Mouse (Mus musculus) hindbrain, embryonic 14.5 days (tissue): Measurements from ENCODE around the gene BC003965. TPM values are rescaled to one million over a fixed set of nuclear protein-coding genes. Genes with fewer than 3 reads are reported as not detected.

Experiments used
- polyA plus RNA-seq: library from polyadenylated mRNA; unstranded; fragments of >200 nt; fragmentation: Nextera tagmentation; extraction: Ambion mirVana; gene quantifications from 2 replicates; pipeline ENCODE4 v1.2.1, GENCODE M21; 2014

BC003965 gene
- polyA plus RNA-seq, 1 experiment from 2014 or later: 31.5 TPM

Other genes starting within 250 kb of the BC003965 start
- gene Mapk8ip3, start 247.6 kb upstream of the BC003965 start, polyA plus RNA-seq: 86.0 and 90.1 TPM in 2 replicates
- 58.2 and 60.6 TPM in 2 replicates for gene Jpt2, start 223.9 kb upstream of the BC003965 start, polyA plus RNA-seq
- 8.0 and 8.1 TPM in 2 replicates for gene Cramp1l, start 168.8 kb upstream of the BC003965 start, polyA plus RNA-seq
- gene Ift140, start 168.5 kb upstream of the BC003965 start, polyA plus RNA-seq: 15.9 and 20.9 TPM in 2 replicates
- 11.3 and 12.4 TPM in 2 replicates for gene Tmem204, start 101.0 kb upstream of the BC003965 start, polyA plus RNA-seq
- 39.8 and 41.7 TPM in 2 replicates for gene Telo2, start 68.6 kb upstream of the BC003965 start, polyA plus RNA-seq
- not detected in 2 replicates for gene Ptx4, start 63.8 kb upstream of the BC003965 start, polyA plus RNA-seq
- gene Clcn7, start 51.2 kb upstream of the BC003965 start, polyA plus RNA-seq: 28.1 and 29.4 TPM in 2 replicates
- gene Ccdc154, start 22.1 kb upstream of the BC003965 start, polyA plus RNA-seq: not detected in 2 replicates
- not detected in 2 replicates for gene Gm38655, start 9.1 kb upstream of the BC003965 start, polyA plus RNA-seq
- gene Unkl, start 3.8 kb downstream of the BC003965 start, polyA plus RNA-seq: 9.4 and 9.9 TPM in 2 replicates
- 90.5 and 91.1 TPM in 2 replicates for gene Gnptg, start 55.6 kb downstream of the BC003965 start, polyA plus RNA-seq
- 52.1 and 53.4 TPM in 2 replicates for gene Tsr3, start 55.6 kb downstream of the BC003965 start, polyA plus RNA-seq
- 10.8 and 15.9 TPM in 2 replicates for gene Baiap3, start 71.8 kb downstream of the BC003965 start, polyA plus RNA-seq
- gene Ube2i, start 90.1 kb downstream of the BC003965 start, polyA plus RNA-seq: 430 and 441 TPM in 2 replicates
- not detected in 2 replicates for gene Prss34, start 113.8 kb downstream of the BC003965 start, polyA plus RNA-seq
- gene Prss28, start 124.1 kb downstream of the BC003965 start, polyA plus RNA-seq: not detected in 2 replicates
- gene Prss29, start 134.1 kb downstream of the BC003965 start, polyA plus RNA-seq: not detected in 2 replicates
- gene Tpsab1, start 161.0 kb downstream of the BC003965 start, polyA plus RNA-seq: not detected in 2 replicates
- 0.36 TPM in 1 of 2 replicates, not detected in the other for gene Tpsb2, start 181.8 kb downstream of the BC003965 start, polyA plus RNA-seq
- 1.2 TPM in 1 of 2 replicates, not detected in the other for gene Tpsg1, start 184.7 kb downstream of the BC003965 start, polyA plus RNA-seq
- 10.6 and 14.1 TPM in 2 replicates for gene Cacna1h, start 249.2 kb downstream of the BC003965 start, polyA plus RNA-seq